Mouse (Mus musculus): Measurements from ENCODE around the gene Sipa1l2. TPM values are rescaled to one million over a fixed set of nuclear protein-coding genes. Genes with fewer than 3 reads are reported as not detected.
"Not testable (repeated sequence)": the region's sequence is repeated elsewhere in the genome, so short reads cannot be mapped to it uniquely, and the experiment has no call there.

The Sipa1l2 gene
- polyA plus RNA-seq, 1 experiment, result 2.4 TPM

GRCm38 (mm10) chr8:125410646-125411045, 159.0 kb downstream of the Sipa1l2 start:
- Histone ChIP-seq H3K27ac (replicated peaks; ENCODE audit: low read depth, low read length) (no peak overlapping the region), H3K4me3 (ENCODE audit: insufficient read depth, low read depth, low read length) (no peak overlapping the region), H3K4me1 (ENCODE audit: control insufficient read depth, insufficient read depth, insufficient read length, low read length) (no peaks in the 10 kb centered on the region)

- Histone ChIP-seq H3K4me3 (ENCODE audit: insufficient read depth, low read depth, low read length) (no peak overlapping the region), H3K4me1 (ENCODE audit: control insufficient read depth, insufficient read depth, insufficient read length, low read length) (no peaks in the 10 kb centered on the region), H3K27ac (replicated peaks; ENCODE audit: low read depth, low read length) (no peak overlapping the region)
These were observed 161.9 kb downstream of the Sipa1l2 start for GRCm38 (mm10) chr8:125407672-125408071.

GRCm38 (mm10) chr8:125406453-125406852, 163.2 kb downstream of the Sipa1l2 start:
- Histone ChIP-seq H3K27ac (replicated peaks; ENCODE audit: low read depth, low read length) (no peak overlapping the region), H3K4me3 (ENCODE audit: insufficient read depth, low read depth, low read length) (no peak overlapping the region), H3K4me1 (ENCODE audit: control insufficient read depth, insufficient read depth, insufficient read length, low read length) (no peaks in the 10 kb centered on the region)

- H3K4me1 ChIP-seq (ENCODE audit: control insufficient read depth, insufficient read depth, insufficient read length, low read length), result no peaks in the 10 kb centered on the region
- H3K27ac ChIP-seq (replicated peaks; ENCODE audit: low read depth, low read length), result no peak overlapping the region
- no peak overlapping the region for H3K4me3 ChIP-seq (ENCODE audit: insufficient read depth, low read depth, low read length)
These were observed 168.3 kb downstream of the Sipa1l2 start for GRCm38 (mm10) chr8:125401350-125401749.

- H3K27ac ChIP-seq (replicated peaks; ENCODE audit: low read depth, low read length), result no peak overlapping the region
- H3K4me1 ChIP-seq (ENCODE audit: control insufficient read depth, insufficient read depth, insufficient read length, low read length), result no peaks in the 10 kb centered on the region
These were observed 171.6 kb downstream of the Sipa1l2 start for GRCm38 (mm10) chr8:125397981-125398380.

GRCm38 (mm10) chr8:125395682-125396081, 173.9 kb downstream of the Sipa1l2 start:
- H3K4me1 ChIP-seq (ENCODE audit: control insufficient read depth, insufficient read depth, insufficient read length, low read length); H3K27ac ChIP-seq (replicated peaks; ENCODE audit: low read depth, low read length); H3K4me3 ChIP-seq (ENCODE audit: insufficient read depth, low read depth, low read length): not testable (repeated sequence)

More at GRCm38 (mm10) chr8:125397981-125398380, 171.6 kb downstream of the Sipa1l2 start:
- no peak overlapping the region for H3K4me3 ChIP-seq (ENCODE audit: insufficient read depth, low read depth, low read length)

- Histone ChIP-seq H3K27ac (replicated peaks; ENCODE audit: low read depth, low read length) (no peak overlapping the region), H3K4me3 (ENCODE audit: insufficient read depth, low read depth, low read length) (no peak overlapping the region), H3K4me1 (ENCODE audit: control insufficient read depth, insufficient read depth, insufficient read length, low read length) (no peaks in the 10 kb centered on the region; the same call in 1 of the 2 replicates)
These were observed 174.6 kb downstream of the Sipa1l2 start for GRCm38 (mm10) chr8:125395032-125395431.

- Histone ChIP-seq H3K4me3 (ENCODE audit: insufficient read depth, low read depth, low read length) (no peak overlapping the region), H3K4me1 (ENCODE audit: control insufficient read depth, insufficient read depth, insufficient read length, low read length) (peaks cover 7% of the 10 kb centered on the region), H3K27ac (replicated peaks; ENCODE audit: low read depth, low read length) (no peak overlapping the region)
These were observed 177.9 kb downstream of the Sipa1l2 start for GRCm38 (mm10) chr8:125391685-125392084.

GRCm38 (mm10) chr8:125391271-125391670, 178.3 kb downstream of the Sipa1l2 start:
- Histone ChIP-seq H3K4me3 (ENCODE audit: insufficient read depth, low read depth, low read length) (no peak overlapping the region), H3K4me1 (ENCODE audit: control insufficient read depth, insufficient read depth, insufficient read length, low read length) (peaks cover 7% of the 10 kb centered on the region)

GRCm38 (mm10) chr8:125390506-125390895, 179.1 kb downstream of the Sipa1l2 start:
- peaks cover 7% of the 10 kb centered on the region for H3K4me1 ChIP-seq (ENCODE audit: control insufficient read depth, insufficient read depth, insufficient read length, low read length)
- no peak overlapping the region for H3K4me3 ChIP-seq (ENCODE audit: insufficient read depth, low read depth, low read length)
- H3K27ac ChIP-seq (replicated peaks; ENCODE audit: low read depth, low read length), result no peak overlapping the region

More at GRCm38 (mm10) chr8:125391271-125391670, 178.3 kb downstream of the Sipa1l2 start:
- H3K27ac ChIP-seq (replicated peaks; ENCODE audit: low read depth, low read length), result no peak overlapping the region

GRCm38 (mm10) chr8:125389756-125390505, 179.7 kb downstream of the Sipa1l2 start:
- H3K27ac ChIP-seq (replicated peaks; ENCODE audit: low read depth, low read length), result no peak overlapping the region
- peaks cover 11% of the 10 kb centered on the region for H3K4me1 ChIP-seq (ENCODE audit: control insufficient read depth, insufficient read depth, insufficient read length, low read length)
- H3K4me3 ChIP-seq (ENCODE audit: insufficient read depth, low read depth, low read length), result no peak overlapping the region

- Histone ChIP-seq H3K27ac (replicated peaks; ENCODE audit: low read depth, low read length) (no peak overlapping the region), H3K4me1 (ENCODE audit: control insufficient read depth, insufficient read depth, insufficient read length, low read length) (peaks cover 14% of the 10 kb centered on the region)
These were observed 180.3 kb downstream of the Sipa1l2 start for GRCm38 (mm10) chr8:125389280-125389679.

GRCm38 (mm10) chr8:125388404-125389180, 181.0 kb downstream of the Sipa1l2 start:
- Histone ChIP-seq H3K4me3 (ENCODE audit: insufficient read depth, low read depth, low read length) (no peak overlapping the region), H3K4me1 (ENCODE audit: control insufficient read depth, insufficient read depth, insufficient read length, low read length) (peaks cover 14% of the 10 kb centered on the region), H3K27ac (replicated peaks; ENCODE audit: low read depth, low read length) (no peak overlapping the region)

More at GRCm38 (mm10) chr8:125389280-125389679, 180.3 kb downstream of the Sipa1l2 start:
- H3K4me3 ChIP-seq (ENCODE audit: insufficient read depth, low read depth, low read length), result no peak overlapping the region

- Histone ChIP-seq H3K4me1 (ENCODE audit: control insufficient read depth, insufficient read depth, insufficient read length, low read length) (peaks cover 14% of the 10 kb centered on the region), H3K4me3 (ENCODE audit: insufficient read depth, low read depth, low read length) (no peak overlapping the region), H3K27ac (replicated peaks; ENCODE audit: low read depth, low read length) (peak overlapping the region; percentile 6; the same call in 1 of the 2 replicates)
These were observed 184.0 kb downstream of the Sipa1l2 start for GRCm38 (mm10) chr8:125385519-125386150.

- Histone ChIP-seq H3K4me3 (ENCODE audit: insufficient read depth, low read depth, low read length) (no peak overlapping the region), H3K27ac (replicated peaks; ENCODE audit: low read depth, low read length) (no peak overlapping the region), H3K4me1 (ENCODE audit: control insufficient read depth, insufficient read depth, insufficient read length, low read length) (peaks cover 11% of the 10 kb centered on the region)
These were observed 184.9 kb downstream of the Sipa1l2 start for GRCm38 (mm10) chr8:125384551-125385183.

Measured in brown adipose tissue, adult 24 weeks (tissue).